Mouse (Mus musculus): Measurements from ENCODE around the gene Phykpl. TPM values are rescaled to one million over a fixed set of nuclear protein-coding genes. Genes with fewer than 3 reads are reported as not detected.

Gene Phykpl
- polyA plus RNA-seq, 1 experiment from 2014 or later = 11.8 TPM

GRCm38 (mm10) chr11:51617693-51618092 lies 33.1 kb downstream of the Phykpl start:
- no peak overlapping the region for H3K27ac ChIP-seq (replicated peaks)
- no peaks in the 10 kb centered on the region for H3K27me3 ChIP-seq
- peaks cover 61% of the 10 kb centered on the region for H3K4me1 ChIP-seq (replicated peaks)
- H3K4me3 ChIP-seq (replicated peaks) = no peak overlapping the region
- no peaks in the 10 kb centered on the region for H3K9me3 ChIP-seq (replicated peaks)
- no peak overlapping the region for H3K9ac ChIP-seq
- H3K36me3 ChIP-seq (replicated peaks) = peaks cover 14% of the 10 kb centered on the region
- no peak overlapping the region for H3K4me2 ChIP-seq
- under 1% methylated on average over 4 of the region's 4 CpGs for WGBS (ENCODE audit: insufficient replicate concordance)
- ATAC-seq (ENCODE audit: insufficient read depth) = no peak

DNA sequence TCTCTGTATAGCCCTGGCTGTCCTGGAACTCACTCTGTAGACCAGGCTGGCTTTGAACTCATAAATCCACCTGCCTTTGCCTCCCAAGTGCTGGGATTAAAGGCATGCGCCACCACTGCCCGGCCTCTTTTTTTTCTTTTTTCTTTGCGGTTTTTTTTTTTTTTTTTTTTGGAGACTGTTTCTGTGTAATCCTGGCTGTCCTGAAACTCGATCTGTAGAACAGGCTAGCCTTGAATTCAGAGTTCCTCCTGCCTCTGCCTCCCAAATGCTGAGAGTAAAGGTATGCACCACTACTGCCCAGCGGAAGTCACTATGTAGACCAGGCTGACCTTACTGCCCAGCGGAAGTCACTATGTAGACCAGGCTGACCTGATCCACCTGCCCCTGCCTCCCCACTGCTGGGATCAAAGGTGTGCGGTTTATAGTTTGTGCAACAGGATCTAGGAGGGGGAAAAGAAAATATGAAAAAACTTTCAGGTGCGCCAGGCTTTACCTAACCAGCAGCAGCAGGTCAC lies 34.4 kb downstream of the Phykpl start:
- Histone ChIP-seq H3K4me3 (replicated peaks) (peak overlapping the region; percentile 79), H3K9me3 (replicated peaks) (no peaks in the 10 kb centered on the region), H3K27me3 (no peaks in the 10 kb centered on the region), H3K4me2 (peak overlapping the region; percentile 92), H3K36me3 (replicated peaks) (peaks cover 27% of the 10 kb centered on the region), H3K4me1 (replicated peaks) (peaks cover 65% of the 10 kb centered on the region), H3K27ac (replicated peaks) (peak overlapping the region; percentile 53; the same call in 1 of the 2 replicates), H3K9ac (peak overlapping the region; percentile 67)
- peak; percentile 5 for ATAC-seq (ENCODE audit: insufficient read depth)
- WGBS (ENCODE audit: insufficient replicate concordance) = 28% methylated on average over 8 of the region's 8 CpGs

- Histone ChIP-seq H3K4me2 (peak within 1 kb of the TSS; percentile 92), H3K27me3 (no peaks in the 10 kb centered on the region), H3K9me3 (replicated peaks) (no peaks in the 10 kb centered on the region), H3K9ac (peak within 1 kb of the TSS; percentile 67), H3K36me3 (replicated peaks) (peaks cover 33% of the 10 kb centered on the region), H3K27ac (replicated peaks) (peak within 1 kb of the TSS; percentile 65; the same call in 1 of the 2 replicates), H3K4me3 (replicated peaks) (peak within 1 kb of the TSS; percentile 79), H3K4me1 (replicated peaks) (peaks cover 65% of the 10 kb centered on the region)
- under 1% methylated on average over 51 of the region's 51 CpGs for WGBS (ENCODE audit: insufficient replicate concordance)
- ATAC-seq (ENCODE audit: insufficient read depth) = peak; percentile 79
These were observed 35.0 kb downstream of the Phykpl start, which contains the start of gene Nhp2 for GRCm38 (mm10) chr11:51619409-51620060. Nhp2 (plus strand) TSS chr11:51619735.

DNA sequence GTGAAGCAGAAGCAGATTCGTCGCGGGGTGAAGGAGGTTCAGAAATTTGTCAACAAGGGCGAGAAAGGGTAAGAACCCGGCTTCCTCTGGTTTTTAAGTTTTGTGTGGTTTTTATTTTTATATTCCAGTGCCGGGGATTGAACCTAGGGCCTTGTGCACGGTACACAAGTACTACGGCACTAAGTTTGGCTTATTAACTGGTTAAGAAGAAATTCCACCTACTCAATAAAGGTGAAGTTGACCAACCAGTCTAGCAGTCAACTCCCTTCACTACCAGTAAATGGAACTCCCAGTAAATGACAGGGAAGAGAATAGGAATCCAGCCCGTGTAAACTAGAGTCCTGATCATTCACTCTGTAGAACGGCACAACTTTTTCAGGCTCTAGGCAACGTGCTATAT lies 35.5 kb downstream of the Phykpl start:
- Histone ChIP-seq H3K27ac (replicated peaks) (peak overlapping the region; percentile 65; the same call in 1 of the 2 replicates), H3K4me2 (peak overlapping the region; percentile 92), H3K9ac (peak overlapping the region; percentile 67), H3K36me3 (replicated peaks) (peaks cover 38% of the 10 kb centered on the region), H3K9me3 (replicated peaks) (no peaks in the 10 kb centered on the region), H3K4me3 (replicated peaks) (peak overlapping the region; percentile 79), H3K27me3 (no peaks in the 10 kb centered on the region), H3K4me1 (replicated peaks) (peaks cover 64% of the 10 kb centered on the region)
- no peak for ATAC-seq (ENCODE audit: insufficient read depth)
- WGBS (ENCODE audit: insufficient replicate concordance) = 1% methylated on average over 11 of the region's 11 CpGs

DNA sequence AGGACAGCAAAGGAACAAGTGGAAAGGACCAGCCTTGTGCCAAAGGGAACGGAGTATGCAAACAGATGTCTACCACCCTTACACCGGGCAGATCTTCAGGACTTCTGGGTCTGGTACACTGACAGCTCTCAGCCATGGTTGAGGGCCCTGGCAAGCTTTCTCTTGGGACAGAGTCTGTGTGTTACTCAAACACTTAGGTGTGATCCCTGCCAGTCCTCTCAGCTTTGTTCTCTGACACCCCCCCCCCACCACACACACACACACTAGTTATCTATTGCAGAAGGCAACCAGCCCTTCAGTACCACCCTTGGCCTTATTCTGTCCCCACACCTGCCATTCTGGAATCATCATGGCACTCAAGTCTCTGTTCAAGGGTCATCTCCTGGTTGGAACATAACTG lies 37.2 kb downstream of the Phykpl start:
- Histone ChIP-seq H3K4me1 (replicated peaks) (peaks cover 60% of the 10 kb centered on the region), H3K27me3 (no peaks in the 10 kb centered on the region), H3K4me3 (replicated peaks) (no peak overlapping the region), H3K36me3 (replicated peaks) (peaks cover 53% of the 10 kb centered on the region), H3K4me2 (no peak overlapping the region), H3K27ac (replicated peaks) (no peak overlapping the region), H3K9me3 (replicated peaks) (no peaks in the 10 kb centered on the region), H3K9ac (no peak overlapping the region)
- ATAC-seq (ENCODE audit: insufficient read depth) = no peak
- 84% methylated on average over 2 of the region's 2 CpGs for WGBS (ENCODE audit: insufficient replicate concordance)

- Histone ChIP-seq H3K4me2 (no peak overlapping the region), H3K4me1 (replicated peaks) (peaks cover 54% of the 10 kb centered on the region), H3K9ac (no peak overlapping the region), H3K27me3 (no peaks in the 10 kb centered on the region), H3K27ac (replicated peaks) (no peak overlapping the region), H3K36me3 (replicated peaks) (peaks cover 66% of the 10 kb centered on the region), H3K4me3 (replicated peaks) (no peak overlapping the region), H3K9me3 (replicated peaks) (no peaks in the 10 kb centered on the region)
- no peak for ATAC-seq (ENCODE audit: insufficient read depth)
- 74% methylated on average over 7 of the region's 7 CpGs for WGBS (ENCODE audit: insufficient replicate concordance)
These were observed 38.5 kb downstream of the Phykpl start for GRCm38 (mm10) chr11:51622971-51623491.

DNA sequence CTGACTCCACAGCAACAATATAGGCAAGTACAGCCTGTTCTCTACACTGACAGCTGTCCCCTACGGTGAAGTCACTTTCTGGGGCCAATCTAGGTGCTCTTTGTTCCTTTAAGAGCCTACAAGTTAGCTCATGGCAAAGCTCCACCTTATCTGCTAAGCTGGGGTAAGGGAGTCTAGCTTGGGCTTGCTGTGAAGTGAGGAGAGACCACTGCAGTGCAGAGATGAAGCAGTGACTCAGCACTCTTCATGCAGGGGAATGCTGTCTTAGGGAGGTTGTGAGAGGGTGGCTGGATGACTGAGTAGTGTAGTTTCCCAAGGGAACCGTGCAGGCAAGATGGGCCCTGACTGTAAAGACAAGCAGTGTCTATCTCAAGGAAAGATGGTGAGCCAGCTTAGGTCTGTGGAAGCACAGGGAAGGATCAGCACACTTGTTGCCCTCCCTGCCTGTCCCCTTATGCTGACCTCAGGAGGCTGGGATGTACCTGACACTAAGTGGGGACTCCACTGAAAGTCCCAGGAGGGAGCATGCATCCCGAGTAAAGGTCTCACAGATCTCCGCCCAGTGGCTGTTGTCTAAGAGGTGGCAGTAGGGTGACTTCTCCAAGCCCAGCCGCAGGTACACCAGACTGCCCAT lies 40.7 kb downstream of the Phykpl start:
- 0 out of 2 replicates have a peak overlapping the region, but pooled peaks have one; percentile 14 for H3K27ac ChIP-seq (replicated peaks)
- WGBS (ENCODE audit: insufficient replicate concordance) = 56% methylated on average over 5 of the region's 5 CpGs
- no peak overlapping the region for H3K4me3 ChIP-seq (replicated peaks)
- H3K9me3 ChIP-seq (replicated peaks) = no peaks in the 10 kb centered on the region
- no peak overlapping the region for H3K9ac ChIP-seq
- no peaks in the 10 kb centered on the region for H3K27me3 ChIP-seq
- H3K36me3 ChIP-seq (replicated peaks) = peaks cover 72% of the 10 kb centered on the region
- no peak overlapping the region for H3K4me2 ChIP-seq
- H3K4me1 ChIP-seq (replicated peaks) = peaks cover 42% of the 10 kb centered on the region
- peak; percentile 52; the same call in 1 of the 2 replicates for ATAC-seq (ENCODE audit: insufficient read depth)

GRCm38 (mm10) chr11:51627425-51627824 lies 42.9 kb downstream of the Phykpl start:
- no peak overlapping the region for H3K27ac ChIP-seq (replicated peaks)
- peaks cover 31% of the 10 kb centered on the region for H3K4me1 ChIP-seq (replicated peaks)
- H3K4me2 ChIP-seq = no peak overlapping the region
- 87% methylated on average over 9 of the region's 9 CpGs for WGBS (ENCODE audit: insufficient replicate concordance)
- no peaks in the 10 kb centered on the region for H3K27me3 ChIP-seq
- no peak overlapping the region for H3K9ac ChIP-seq
- no peak for ATAC-seq (ENCODE audit: insufficient read depth)
- peaks cover 62% of the 10 kb centered on the region for H3K36me3 ChIP-seq (replicated peaks)
- H3K9me3 ChIP-seq (replicated peaks) = no peaks in the 10 kb centered on the region
- H3K4me3 ChIP-seq (replicated peaks) = no peak overlapping the region

DNA sequence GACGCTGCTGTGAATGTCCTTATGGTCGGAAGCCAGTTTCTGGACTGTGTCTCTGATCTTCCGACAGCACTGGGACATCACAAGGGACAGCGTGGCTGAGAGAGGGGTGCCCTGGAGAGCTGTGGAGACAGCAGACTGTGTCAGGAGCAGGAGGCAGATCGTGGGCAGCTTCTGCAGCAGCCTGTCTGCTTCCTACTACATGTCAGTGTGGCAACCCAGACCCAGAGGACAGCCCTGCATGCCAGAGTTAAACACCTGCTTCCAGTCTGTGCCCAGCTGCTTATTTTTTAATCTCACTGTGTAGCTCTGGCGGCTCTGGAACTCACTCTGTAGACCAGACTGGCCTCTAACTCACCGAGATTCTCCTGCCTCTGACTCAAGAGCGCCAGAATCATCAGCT lies 43.4 kb downstream of the Phykpl start:
- H3K27me3 ChIP-seq = no peaks in the 10 kb centered on the region
- no peaks in the 10 kb centered on the region for H3K9me3 ChIP-seq (replicated peaks)
- H3K27ac ChIP-seq (replicated peaks) = no peak overlapping the region
- no peak overlapping the region for H3K4me2 ChIP-seq
- H3K36me3 ChIP-seq (replicated peaks) = peaks cover 60% of the 10 kb centered on the region
- ATAC-seq (ENCODE audit: insufficient read depth) = no peak
- WGBS (ENCODE audit: insufficient replicate concordance) = 77% methylated on average over 8 of the region's 8 CpGs
- H3K4me1 ChIP-seq (replicated peaks) = peaks cover 31% of the 10 kb centered on the region
- H3K9ac ChIP-seq = no peak overlapping the region
- no peak overlapping the region for H3K4me3 ChIP-seq (replicated peaks)

- H3K27ac ChIP-seq (replicated peaks) = no peak overlapping the region
- H3K9ac ChIP-seq = no peak overlapping the region
- H3K36me3 ChIP-seq (replicated peaks) = peaks cover 41% of the 10 kb centered on the region
- no peak overlapping the region for H3K4me3 ChIP-seq (replicated peaks)
- no peaks in the 10 kb centered on the region for H3K27me3 ChIP-seq
- H3K4me1 ChIP-seq (replicated peaks) = peaks cover 42% of the 10 kb centered on the region
- no peak overlapping the region for H3K4me2 ChIP-seq
- 48% methylated on average over 15 of the region's 15 CpGs for WGBS (ENCODE audit: insufficient replicate concordance)
- ATAC-seq (ENCODE audit: insufficient read depth) = no peak
- H3K9me3 ChIP-seq (replicated peaks) = no peaks in the 10 kb centered on the region
These were observed 45.2 kb downstream of the Phykpl start for GRCm38 (mm10) chr11:51629651-51630314.

Measured in liver, embryonic 15.5 days (tissue).